Mouse (Mus musculus) CH12.LX (cell line): ENCODE measurements around the gene Ifrd1. TPM values are rescaled to one million over a fixed set of nuclear protein-coding genes. Genes with fewer than 3 reads are reported as not detected.
A peak's percentile ranks its signal among the peaks of the same experiment; 100 is the strongest.

Source experiments
- DNase-seq: peaks from one replicate; pipeline ENCODE4 v3.0.0-alpha.2; 2013; ENCODE audit errors: extremely low read depth
- H3K27ac ChIP-seq: 2 replicates; pipeline ENCODE4 v1.5.1; 2012; ENCODE audit warnings: low read depth, mild to moderate bottlenecking, control low read depth, moderate library complexity; ENCODE audit not compliant: insufficient read depth
- H3K27me3 ChIP-seq: replicated peaks from 2 replicates; pipeline ENCODE3; 2012; ENCODE audit warnings: inconsistent platforms
- H3K36me3 ChIP-seq, 2 experiments: replicated peaks in 1 of 2; 2 replicates each; pipeline versions ENCODE3 to v1.6.1; 2012; ENCODE audit warnings: inconsistent platforms in 1 of 2, low read length in 1 of 2, mild to moderate bottlenecking in 1 of 2, mixed read lengths in 1 of 2, moderate library complexity in 1 of 2; ENCODE audit not compliant: control insufficient read depth in 1 of 2, insufficient read depth in 1 of 2
- H3K4me1 ChIP-seq, 2 experiments: 2 replicates each; pipeline ENCODE4 v1.6.1; 2012; ENCODE audit warnings: inconsistent platforms in 1 of 2, moderate library complexity in 1 of 2; ENCODE audit not compliant: insufficient read depth in 2 of 2, control insufficient read depth in 1 of 2
- H3K4me2 ChIP-seq: 2 replicates; pipeline ENCODE4 v1.6.1; 2012; ENCODE audit warnings: low read depth, mild to moderate bottlenecking, control low read depth; ENCODE audit not compliant: poor library complexity, insufficient read depth, severe bottlenecking
- H3K4me3 ChIP-seq, 3 experiments: fragments of 150-350 bp in 1 of 3; sonication (generic) in 1 of 3; replicated peaks in 1 of 3; 2 replicates each; pipeline versions ENCODE3 to v1.5.1; 2011 to 2012; ENCODE audit warnings: low read depth in 2 of 3, low read length in 2 of 3, mild to moderate bottlenecking in 2 of 3, moderate library complexity in 2 of 3, control low read depth in 1 of 3, improper control_type of control experiment in 1 of 3, inconsistent platforms in 1 of 3, mixed read lengths in 1 of 3; ENCODE audit not compliant: poor library complexity in 1 of 3
- H3K79me2 ChIP-seq: replicated peaks from 2 replicates; pipeline ENCODE4 v1.6.1; 2012; ENCODE audit warnings: mild to moderate bottlenecking, moderate library complexity; ENCODE audit not compliant: control insufficient read depth, poor library complexity, insufficient read depth, severe bottlenecking; ENCODE audit errors: extremely low read depth
- H3K9ac ChIP-seq: 2 replicates; pipeline ENCODE4 v1.6.1; 2012; ENCODE audit warnings: low read depth, mild to moderate bottlenecking, control low read depth, moderate library complexity; ENCODE audit not compliant: insufficient read depth
- H3K9me3 ChIP-seq: replicated peaks from 2 replicates; pipeline ENCODE3; 2012; ENCODE audit warnings: low read length, inconsistent platforms, mixed read lengths
- BHLHE40 ChIP-seq: IDR thresholded peaks from 2 replicates; pipeline ENCODE4 v1.6.1; 2011; ENCODE audit warnings: mild to moderate bottlenecking, low read depth, low read length, improper control_type of control experiment
- CHD2 ChIP-seq: IDR thresholded peaks from 2 replicates; pipeline ENCODE4 v1.6.1; 2011; ENCODE audit warnings: low read length, improper control_type of control experiment
- CTCF ChIP-seq, 2 experiments: IDR thresholded peaks in 1 of 2; conservative IDR thresholded peaks in 1 of 2; 2 replicates each; pipeline ENCODE4 v1.5.1; 2011 to 2012; ENCODE audit warnings: low read depth in 2 of 2, low read length in 2 of 2, improper control_type of control experiment in 1 of 2, inconsistent platforms in 1 of 2, mild to moderate bottlenecking in 1 of 2, moderate library complexity in 1 of 2
- E2F4 ChIP-seq: IDR thresholded peaks from 2 replicates; pipeline ENCODE4 v1.6.1; 2011; ENCODE audit warnings: low read depth, low read length, improper control_type of control experiment; ENCODE audit not compliant: insufficient replicate concordance
- ELF1 ChIP-seq: IDR thresholded peaks from 2 replicates; pipeline ENCODE4 v1.6.1; 2014; ENCODE audit warnings: low read depth, mild to moderate bottlenecking, inconsistent platforms, low read length, improper control_type of control experiment
- ETS1 ChIP-seq: conservative IDR thresholded peaks from 2 replicates; pipeline ENCODE4 v1.6.1; 2012; ENCODE audit warnings: low read depth, mild to moderate bottlenecking, inconsistent platforms, low read length, improper control_type of control experiment, moderate library complexity
- HCFC1 ChIP-seq: IDR thresholded peaks from 2 replicates; pipeline ENCODE4 v1.6.1; 2012; ENCODE audit warnings: low read depth, mild to moderate bottlenecking, inconsistent platforms, low read length, improper control_type of control experiment
- KAT2A ChIP-seq: IDR thresholded peaks from 2 replicates; pipeline ENCODE4 v1.6.1; 2012; ENCODE audit warnings: low read length, improper control_type of control experiment, inconsistent platforms; ENCODE audit not compliant: insufficient replicate concordance
- MAFK ChIP-seq: IDR thresholded peaks from 2 replicates; pipeline ENCODE4 v1.6.1; 2011; ENCODE audit warnings: low read length, improper control_type of control experiment; ENCODE audit not compliant: insufficient replicate concordance
- MAX ChIP-seq: IDR thresholded peaks from 2 replicates; pipeline ENCODE4 v1.6.1; 2011; ENCODE audit warnings: low read length, improper control_type of control experiment
- MEF2A ChIP-seq: IDR thresholded peaks from 2 replicates; pipeline ENCODE4 v1.6.1; 2014; ENCODE audit warnings: low read depth, mild to moderate bottlenecking, inconsistent platforms, low read length, improper control_type of control experiment, borderline replicate concordance
- MXI1 ChIP-seq: IDR thresholded peaks from 2 replicates; pipeline ENCODE4 v1.6.1; 2011; ENCODE audit warnings: mild to moderate bottlenecking, low read depth, low read length, improper control_type of control experiment
- MYC ChIP-seq: IDR thresholded peaks from 2 replicates; pipeline ENCODE4 v1.6.1; 2011; ENCODE audit warnings: low read depth, mild to moderate bottlenecking, improper control_type of control experiment, low read length
- POLR2AphosphoS2 ChIP-seq: IDR thresholded peaks from 2 replicates; pipeline ENCODE4 v1.6.1; 2011; ENCODE audit warnings: low read depth, low read length, improper control_type of control experiment
- SIN3A ChIP-seq: IDR thresholded peaks from 2 replicates; pipeline ENCODE4 v1.6.1; 2012; ENCODE audit warnings: low read length, improper control_type of control experiment, inconsistent platforms
- TBP ChIP-seq: conservative IDR thresholded peaks from 2 replicates; pipeline ENCODE4 v1.6.1; 2011; ENCODE audit warnings: low read depth, low read length, improper control_type of control experiment
- UBTF ChIP-seq: IDR thresholded peaks from 2 replicates; pipeline ENCODE4 v1.6.1; 2012; ENCODE audit warnings: low read depth, mild to moderate bottlenecking, inconsistent platforms, low read length, improper control_type of control experiment, moderate library complexity
- USF1 ChIP-seq: IDR thresholded peaks from 2 replicates; pipeline ENCODE4 v1.6.1; 2014; ENCODE audit warnings: low read depth, mild to moderate bottlenecking, inconsistent platforms, low read length, improper control_type of control experiment
- ZC3H11A ChIP-seq: IDR thresholded peaks from 2 replicates; pipeline ENCODE4 v1.6.1; 2012; ENCODE audit warnings: low read depth, mild to moderate bottlenecking, inconsistent platforms, low read length, improper control_type of control experiment
- ZMIZ1 ChIP-seq: IDR thresholded peaks from 2 replicates; pipeline ENCODE4 v1.6.1; 2012; ENCODE audit warnings: low read depth, mild to moderate bottlenecking, inconsistent platforms, low read length, improper control_type of control experiment
- ZNF384 ChIP-seq: IDR thresholded peaks from 2 replicates; pipeline ENCODE4 v1.6.1; 2012; ENCODE audit warnings: low read depth, low read length, improper control_type of control experiment, inconsistent platforms
- dilution Hi-C: fragments of 300-500 bp; cut with MboI; formaldehyde crosslinking; loops from 2 replicates; pipeline ENCODE4 v1.14.3; 2020; ENCODE audit warnings: low sequenced_read_pairs; ENCODE audit not compliant: extremely low pct_unique_long_range_greater_than_20kb, extremely low pct_ligation_motif_present
- in situ Hi-C: fragments of 300-500 bp; cut with MboI; formaldehyde crosslinking; loops from 3 replicates; pipeline ENCODE4 v1.14.3; 2019; ENCODE audit warnings: low sequenced_read_pairs, low pct_ligation_motif_present, low pct_unique_long_range_greater_than_20kb, mixed read lengths
- polyA plus RNA-seq: library from polyadenylated mRNA; unstranded; fragments of >175 nt; gene quantifications from 2 replicates; pipeline ENCODE4 v1.2.1, GENCODE M21; 2012; ENCODE audit warnings: low read depth; ENCODE audit not compliant: insufficient read length
- total RNA-seq, 2 experiments: library from RNA; depleted of rRNA; stranded (reverse); fragments of 300-350 nt in 1 of 2; fragments of >200 nt in 1 of 2; gene quantifications; 2 replicates each; pipeline ENCODE4 v1.2.3; 2012 to 2014

Gene Ifrd1
- total and polyA plus RNA-seq, 3 experiments, result 105 to 427 (median 269) TPM

- TF ChIP-seq ETS1 (peak; percentile 57; the same call in 1 of the 2 replicates), HCFC1 (peak; percentile 99)
These were observed 25.2 kb downstream of the Ifrd1 start (continued) for GRCm38 (mm10) chr12:40223082-40223619.

DNA sequence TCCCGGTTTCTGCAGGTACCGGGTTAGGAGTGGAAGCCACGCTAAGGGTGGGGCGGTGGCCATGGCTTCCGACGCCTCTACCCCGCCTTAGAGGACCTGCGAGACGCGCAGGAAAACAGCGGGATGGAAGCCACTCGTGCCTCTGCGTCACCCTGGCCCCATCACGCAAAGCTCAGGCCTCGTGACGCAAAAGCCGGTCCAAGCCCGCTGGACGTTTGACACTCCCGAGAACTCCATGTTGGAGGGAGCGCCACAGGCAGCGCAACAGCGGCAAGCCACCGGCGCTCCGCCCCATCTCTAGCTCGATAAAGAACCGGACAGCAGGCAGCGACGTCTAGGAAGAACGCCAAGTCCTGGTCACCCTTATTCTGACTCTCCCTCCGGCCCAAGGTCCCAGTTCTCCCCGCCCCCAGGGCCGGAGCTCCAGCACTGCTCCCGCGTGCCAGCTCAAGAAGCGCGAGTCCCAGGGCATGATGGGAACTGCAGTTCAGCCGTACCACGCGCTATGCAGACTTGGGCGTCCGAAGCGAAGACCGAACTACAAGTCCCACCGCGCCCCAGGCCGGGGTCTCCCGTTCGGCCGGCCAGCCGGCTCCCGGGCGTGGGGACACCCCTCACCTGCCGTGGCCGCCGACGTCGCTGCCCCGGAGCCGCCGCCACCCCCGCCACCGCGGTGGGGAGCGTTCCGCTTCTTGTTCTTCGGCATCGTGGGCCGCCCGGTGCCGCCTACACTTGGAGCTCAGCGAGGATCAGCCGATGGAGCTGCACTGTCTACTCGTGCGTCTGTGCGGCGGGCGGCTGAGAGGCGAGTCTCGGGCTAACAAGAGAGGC is 25.8 kb downstream of the Ifrd1 start:
- H3K27ac ChIP-seq, result peak overlapping the region; percentile 95
- peak overlapping the region; percentile 62 to 95 (median 93) for H3K4me3 ChIP-seq
- TF ChIP-seq HCFC1 (peak; percentile 88), CHD2 (peak; percentile 77), POLR2AphosphoS2 (no peak), MAFK (no peak), BHLHE40 (peak; percentile 72), UBTF (0 out of 2 replicates have a peak, but pooled peaks have one; percentile 43), MYC (peak; percentile 37; the same call in 1 of the 2 replicates), MXI1 (peak; percentile 91), MAX (peak; percentile 49; the same call in 1 of the 2 replicates), KAT2A (peak; percentile 61; the same call in 1 of the 2 replicates), USF1 (no peak), ELF1 (no peak; the same call in 1 of the 2 replicates), SIN3A (peak; percentile 2; the same call in 1 of the 2 replicates)
- dilution Hi-C loops, result no loop called here
- 0 out of 2 replicates have a peak overlapping the region, but pooled peaks have one; percentile 3 for H3K4me2 ChIP-seq
- H3K9me3 ChIP-seq, result no peaks in the 10 kb centered on the region
- H3K27me3 ChIP-seq, result no peaks in the 10 kb centered on the region
- peaks cover 42% of the 10 kb centered on the region for H3K79me2 ChIP-seq
- peak; percentile 87 for DNase-seq
- H3K4me1 ChIP-seq, result peaks cover 7 to 26% of the 10 kb centered on the region in 2 experiments; a peak in 2 of 4 replicates
- peaks cover 3 to 14% of the 10 kb centered on the region in 2 experiments for H3K36me3 ChIP-seq
- H3K9ac ChIP-seq, result peak overlapping the region; percentile 84
- in situ Hi-C loops, result no loop called here

- H3K4me2 ChIP-seq, result peak overlapping the region; percentile 47; the same call in 1 of the 2 replicates
- no peak overlapping the region for H3K27ac ChIP-seq
- H3K36me3 ChIP-seq, result peaks cover 8 to 21% of the 10 kb centered on the region in 2 experiments
- H3K9me3 ChIP-seq, result no peaks in the 10 kb centered on the region
- no peak for DNase-seq
- H3K9ac ChIP-seq, result peak overlapping the region; percentile 84
- TF ChIP-seq MEF2A (no peak), TBP (no peak), CTCF (conservative IDR thresholded peaks at IDR 0.05 in 1 of 2, IDR thresholded peaks at IDR 0.05 in 1 of 2; ENCODE audit: low read depth in 2 of 2, low read length in 2 of 2) (no peak), MXI1 (no peak), ZNF384 (no peak), E2F4 (no peak), CHD2 (no peak), ZC3H11A (no peak), MAFK (no peak), ZMIZ1 (no peak), SIN3A (no peak), ELF1 (no peak)
- dilution Hi-C loops, result no loop called here
- in situ Hi-C loops, result no loop called here
- peak overlapping the region; percentile 62 to 95 (median 93) for H3K4me3 ChIP-seq
- peaks cover 7 to 26% of the 10 kb centered on the region in 2 experiments; a peak in 2 of 4 replicates for H3K4me1 ChIP-seq
- no peaks in the 10 kb centered on the region for H3K27me3 ChIP-seq
- H3K79me2 ChIP-seq, result peaks cover 47% of the 10 kb centered on the region
These were observed 26.7 kb downstream of the Ifrd1 start for GRCm38 (mm10) chr12:40221611-40222010.
